Mouse (Mus musculus) gastrocnemius, adult 8-10 months (tissue): ENCODE measurements around the gene Taok2. TPM values are rescaled to one million over a fixed set of nuclear protein-coding genes. Genes with fewer than 3 reads are reported as not detected.
"Not testable (repeated sequence)": the region's sequence is repeated elsewhere in the genome, so short reads cannot be mapped to it uniquely, and the experiment has no call there.

Source experiments
- DNase-seq, 2 experiments: peaks; one replicate each; pipeline ENCODE4 v3.0.0; 2022; ENCODE audit warnings: low spot score in 2 of 2
- total RNA-seq, 4 experiments: library from RNA; stranded (reverse); gene quantifications; 2 replicates each; pipeline ENCODE4 v1.2.4; 2022

The Taok2 gene
- 10 to 100 TPM; 18.6 to 20.9 (median 20.0) TPM for total RNA-seq

DNA sequence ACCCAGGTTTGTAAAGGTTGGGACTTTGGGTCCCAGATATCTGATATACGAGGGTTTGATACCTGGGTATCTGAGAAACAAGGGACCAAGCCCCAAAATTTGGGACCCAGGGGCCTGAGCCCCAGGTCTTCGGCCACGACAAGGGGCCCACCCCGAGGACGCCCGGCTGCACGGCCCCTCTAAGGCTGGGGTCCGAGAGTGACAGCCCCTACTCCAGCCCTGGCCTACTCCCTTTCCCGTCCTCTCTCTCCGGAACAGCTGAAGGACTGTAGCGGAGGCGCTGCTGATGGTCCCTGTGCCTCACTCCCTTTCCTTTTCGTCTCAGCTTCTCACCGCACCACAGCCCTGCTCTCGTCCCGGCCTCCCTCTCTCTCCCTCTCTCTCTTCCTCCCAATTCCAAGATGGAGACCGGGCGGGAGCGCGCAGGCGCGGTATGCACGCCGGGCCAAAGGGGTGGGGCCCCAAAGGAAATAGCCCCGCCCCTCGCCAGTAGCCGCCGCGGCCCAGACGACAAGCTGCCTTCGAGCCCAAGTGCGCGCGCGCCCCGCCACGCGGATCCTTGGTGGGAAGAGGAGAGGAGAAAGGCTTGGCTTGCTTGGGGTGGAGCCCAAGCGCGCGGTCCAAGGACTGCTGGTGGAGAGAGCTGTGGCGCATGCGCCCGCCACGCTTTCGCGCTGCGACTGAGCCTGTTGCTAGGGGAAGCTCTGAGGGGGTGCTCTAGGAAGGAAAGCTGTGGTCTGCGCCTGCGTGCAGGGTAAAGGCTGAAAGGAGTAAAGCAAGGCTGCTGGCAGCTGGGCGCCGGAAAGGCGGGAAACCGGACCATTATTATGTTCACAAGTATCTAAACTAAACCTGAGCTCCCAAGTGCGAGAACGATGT lies at the start of gene Taok2:
Gene Taok2, minus strand, starts transcription at position 418 of the 879 bp plus-strand sequence.
- DNase-seq, result peak; percentile 94 to 97

DNA sequence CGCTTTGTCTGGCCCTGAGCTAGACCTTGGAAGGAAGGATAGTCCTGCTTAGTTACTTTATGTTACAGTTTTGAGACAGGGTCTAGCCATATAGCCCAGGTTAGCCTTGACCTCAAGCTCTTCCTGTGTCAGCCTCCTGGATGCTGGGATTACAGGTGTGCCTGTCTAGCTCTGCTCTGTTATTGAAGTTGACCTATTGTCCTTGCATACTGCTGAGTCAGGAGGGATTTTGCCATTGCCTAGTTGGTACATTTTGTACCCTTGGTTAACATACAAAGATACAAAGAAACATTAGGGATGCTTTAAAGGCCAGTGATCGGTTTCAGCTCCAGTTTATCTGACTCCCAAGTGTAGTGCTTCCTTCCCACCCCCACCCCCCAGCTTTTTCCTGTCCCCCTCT lies 48.1 kb upstream of the Taok2 start:
- no peak for DNase-seq

DNA sequence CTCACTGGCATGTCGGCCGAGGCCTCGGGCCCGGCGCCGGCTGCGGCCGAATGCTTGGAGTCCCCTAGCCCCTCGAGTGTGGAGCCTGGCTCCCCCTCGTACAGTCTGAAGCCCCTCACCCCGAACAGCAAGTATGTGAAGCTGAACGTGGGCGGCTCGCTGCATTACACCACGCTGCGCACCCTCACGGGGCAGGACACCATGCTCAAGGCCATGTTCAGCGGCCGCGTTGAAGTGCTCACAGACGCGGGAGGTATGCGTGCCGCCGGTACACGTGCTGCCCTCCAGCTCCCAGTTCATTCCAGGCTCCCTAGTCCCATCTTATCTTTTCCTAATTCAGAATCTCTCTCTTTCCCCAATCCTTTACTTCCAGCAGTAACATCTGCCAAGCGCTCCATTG lies 44.5 kb upstream of the Taok2 start:
- DNase-seq, result no peak

DNA sequence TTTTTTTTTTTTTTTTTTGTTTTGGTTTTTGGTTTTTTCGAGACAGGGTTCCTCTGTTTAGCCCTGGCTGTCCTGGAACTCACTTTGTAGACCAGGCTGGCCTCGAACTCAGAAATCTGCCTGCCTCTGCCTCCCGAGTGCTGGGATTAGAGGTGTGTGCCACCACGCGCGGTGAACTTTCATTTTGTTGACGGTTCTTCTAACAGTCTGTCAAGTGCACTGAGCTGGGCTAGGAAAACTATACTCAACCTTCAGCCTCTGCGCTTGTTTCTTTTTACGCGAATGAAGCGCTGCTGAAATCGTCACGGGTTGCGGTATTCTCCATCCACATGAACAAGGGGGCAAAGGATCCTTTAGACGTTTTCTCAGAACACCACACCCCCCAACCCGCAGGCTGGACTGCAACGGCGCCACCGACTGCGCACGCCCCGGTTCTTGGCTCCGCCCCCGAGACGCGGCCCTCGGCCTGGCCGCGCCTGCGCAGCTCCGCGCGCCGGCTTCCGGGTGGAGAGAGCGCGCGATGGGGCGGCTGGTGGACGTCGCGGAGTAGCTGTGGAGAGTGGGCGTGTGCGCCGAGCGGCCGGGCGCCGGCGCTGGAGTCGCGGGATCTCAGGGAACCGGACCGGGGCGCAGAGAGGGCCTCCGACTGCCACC lies 44.0 kb upstream of the Taok2 start, which contains the start of gene Kctd13:
Gene Kctd13, plus strand, starts transcription at position 496 of the 654 bp plus-strand sequence.
- peak; percentile 85 to 88 for DNase-seq

DNA sequence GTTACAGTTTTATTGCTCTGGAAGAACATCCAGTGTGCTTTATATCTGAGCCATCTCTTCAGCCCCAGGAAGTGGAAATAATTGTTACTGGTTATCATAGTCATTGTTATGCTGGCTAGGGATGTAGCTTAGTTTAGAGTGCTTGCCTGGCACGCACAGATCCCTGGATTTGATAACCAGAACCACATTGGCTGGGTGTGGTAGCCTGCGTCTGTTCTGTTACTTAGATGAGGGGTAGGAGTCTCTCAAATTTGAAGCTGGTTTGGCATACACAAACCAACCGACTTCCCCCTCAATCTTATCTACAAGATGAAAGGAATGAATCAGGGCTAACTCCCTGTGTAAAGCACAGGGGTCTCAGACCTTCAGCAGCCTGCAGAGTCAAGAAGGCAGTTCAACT lies 41.8 kb upstream of the Taok2 start:
- DNase-seq, result no peak

DNA sequence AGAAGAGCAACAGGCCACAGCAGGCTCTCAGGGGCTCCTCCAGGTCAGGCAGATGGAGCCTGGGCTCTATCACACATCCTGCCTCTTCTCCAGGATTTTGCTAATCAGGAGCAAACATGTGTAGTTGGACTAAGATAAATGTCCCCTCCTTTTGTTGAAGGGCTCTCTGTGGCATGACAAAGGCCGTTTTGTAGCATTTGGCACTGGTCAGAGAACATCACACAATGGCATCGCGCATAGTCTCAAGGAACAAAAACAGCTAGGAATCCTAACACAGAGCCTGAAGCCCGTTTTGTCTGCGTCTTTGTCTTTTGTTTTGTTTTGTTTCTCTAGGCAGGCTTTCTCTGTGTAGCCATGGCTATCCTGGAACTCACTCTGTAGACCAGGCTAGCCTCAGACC lies 39.5 kb upstream of the Taok2 start:
- DNase-seq, result no peak

DNA sequence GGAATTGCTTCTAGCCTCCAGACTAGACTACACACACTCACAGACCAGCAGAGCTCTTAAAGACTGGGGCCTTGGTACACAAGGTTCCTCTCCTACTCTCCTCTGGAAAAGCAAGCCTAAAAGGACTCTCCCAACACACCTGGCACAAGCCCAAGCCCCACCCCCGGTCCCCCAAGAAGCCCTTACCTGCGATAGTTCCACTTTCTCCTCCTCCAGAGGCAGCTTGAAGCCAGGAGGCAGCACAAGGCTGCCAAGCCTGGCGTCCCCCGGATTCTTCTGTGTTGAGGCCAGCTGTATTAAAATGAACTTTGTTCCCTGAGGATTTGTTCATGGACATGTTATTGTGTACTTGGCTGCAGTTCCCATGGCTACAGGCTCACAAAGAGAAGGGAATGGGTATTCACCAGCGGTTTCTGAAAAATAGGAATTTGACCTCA lies 38.1 kb upstream of the Taok2 start, which contains the start of gene Tmem219:
Gene Tmem219, minus strand, starts transcription at position 294 of the 437 bp plus-strand sequence.
- peak; percentile 57 to 64 for DNase-seq

DNA sequence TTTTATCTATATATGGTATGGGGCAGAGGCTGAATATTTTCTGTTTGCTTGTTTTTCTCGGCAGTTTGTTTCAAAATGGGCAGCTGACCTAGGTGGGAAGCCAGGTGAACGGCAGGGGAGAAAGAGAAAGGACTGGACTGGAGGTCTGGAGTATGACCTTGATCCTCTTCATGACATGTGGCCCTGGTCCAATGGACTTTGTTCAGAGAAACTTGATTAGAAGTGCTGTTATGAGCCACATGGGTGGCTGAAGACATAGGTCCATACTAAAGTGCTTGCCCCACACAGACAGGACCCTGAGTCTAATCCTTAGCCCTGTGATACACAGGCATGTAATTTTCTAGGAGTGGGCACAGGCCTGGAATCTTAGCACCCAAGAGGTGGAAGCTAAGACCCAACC lies 37.1 kb upstream of the Taok2 start:
- DNase-seq, result no peak

DNA sequence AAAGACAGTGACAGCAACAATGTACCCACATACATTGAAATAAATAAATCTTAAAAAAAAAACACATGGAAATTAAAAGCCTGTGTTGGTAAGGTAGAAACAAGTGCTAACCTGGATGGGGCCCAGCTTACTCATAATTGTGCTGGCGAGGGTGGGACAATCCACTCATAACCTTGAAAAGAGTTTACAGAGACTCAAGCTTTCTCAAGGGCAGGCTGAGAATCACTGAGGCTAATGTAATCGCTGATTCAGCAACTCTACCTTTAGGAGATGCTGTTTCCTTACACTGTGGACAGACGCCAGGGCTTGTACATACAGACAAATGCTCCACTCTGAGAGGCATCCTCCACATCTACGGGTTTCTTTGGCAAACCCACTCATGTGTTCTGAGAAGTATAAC lies 35.5 kb upstream of the Taok2 start:
- no peak for DNase-seq

DNA sequence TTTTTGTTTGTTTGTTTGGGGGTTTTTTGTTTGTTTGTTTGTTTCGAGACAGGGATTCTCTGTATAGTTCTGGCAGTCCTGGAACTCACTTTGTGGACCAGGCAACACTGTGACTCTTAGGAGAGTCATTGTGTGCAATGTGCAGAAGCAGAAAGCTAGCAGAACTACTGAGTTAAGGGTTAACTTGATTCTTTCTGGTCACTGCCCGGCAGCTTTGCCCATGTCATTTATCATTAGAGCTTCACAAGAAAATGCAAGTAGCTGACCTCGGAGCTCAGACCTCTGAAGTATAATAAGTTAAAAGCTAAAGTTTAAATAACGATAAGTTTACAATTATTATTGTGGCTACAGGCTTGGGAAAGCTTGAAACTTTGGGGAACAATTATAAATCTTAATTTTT lies 33.9 kb upstream of the Taok2 start:
- not testable (repeated sequence) for DNase-seq

DNA sequence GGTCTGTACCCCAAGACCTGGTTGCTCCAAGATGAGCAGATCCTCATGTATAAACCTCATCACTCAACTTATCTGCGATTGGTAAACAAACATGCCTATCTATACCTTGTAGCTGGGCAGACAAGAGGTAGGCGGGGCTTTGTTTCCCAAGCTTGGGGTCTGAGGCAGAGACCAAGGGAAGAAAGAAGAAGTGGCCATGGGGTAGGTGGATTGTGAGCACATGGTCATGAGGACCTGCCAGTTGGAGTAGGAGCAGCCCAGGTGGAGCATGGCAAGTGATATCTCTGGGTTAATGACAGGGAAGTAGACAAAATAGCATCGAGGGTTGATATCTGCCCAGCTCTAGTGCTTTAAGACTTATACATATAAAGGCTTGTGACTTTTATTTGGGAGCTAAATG lies 30.3 kb upstream of the Taok2 start:
- DNase-seq, result no peak

DNA sequence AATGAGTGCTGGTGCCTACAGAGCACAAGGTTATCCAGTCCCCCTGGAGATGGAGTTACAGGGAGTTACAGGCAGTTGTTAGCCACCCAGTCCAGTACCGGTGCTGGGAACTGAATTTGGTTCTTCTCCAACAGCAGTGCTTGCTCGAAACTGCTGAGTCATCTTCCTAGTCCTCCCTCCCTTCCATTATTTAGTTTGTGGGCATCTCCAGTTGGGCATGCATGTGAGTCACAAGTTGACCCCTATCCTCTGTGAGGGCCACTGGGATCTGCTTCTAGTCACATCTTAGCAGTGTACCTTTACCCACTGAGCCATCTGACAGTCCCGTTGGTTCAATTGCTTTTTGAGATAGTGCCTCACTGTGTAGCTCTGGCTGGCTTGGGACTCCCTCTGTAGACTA lies 21.1 kb upstream of the Taok2 start:
- no peak for DNase-seq

DNA sequence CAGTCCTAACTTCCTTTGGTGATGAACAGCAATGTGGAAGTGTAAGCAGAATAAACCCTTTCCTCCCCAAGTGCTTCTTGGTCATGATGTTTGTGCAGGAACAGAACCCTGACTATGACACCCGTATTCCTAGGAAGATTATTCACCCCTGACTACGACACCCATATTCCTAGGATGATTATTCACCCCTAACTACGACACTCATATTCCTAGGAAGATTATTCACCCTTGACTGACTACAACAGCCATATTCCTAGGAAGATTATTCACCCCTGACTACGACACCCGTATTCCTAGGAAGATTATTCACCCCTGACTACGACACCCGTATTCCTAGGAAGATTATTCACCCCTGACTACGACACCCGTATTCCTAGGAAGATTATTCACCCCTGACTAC lies 15.3 kb upstream of the Taok2 start:
- DNase-seq, result not testable (repeated sequence)

DNA sequence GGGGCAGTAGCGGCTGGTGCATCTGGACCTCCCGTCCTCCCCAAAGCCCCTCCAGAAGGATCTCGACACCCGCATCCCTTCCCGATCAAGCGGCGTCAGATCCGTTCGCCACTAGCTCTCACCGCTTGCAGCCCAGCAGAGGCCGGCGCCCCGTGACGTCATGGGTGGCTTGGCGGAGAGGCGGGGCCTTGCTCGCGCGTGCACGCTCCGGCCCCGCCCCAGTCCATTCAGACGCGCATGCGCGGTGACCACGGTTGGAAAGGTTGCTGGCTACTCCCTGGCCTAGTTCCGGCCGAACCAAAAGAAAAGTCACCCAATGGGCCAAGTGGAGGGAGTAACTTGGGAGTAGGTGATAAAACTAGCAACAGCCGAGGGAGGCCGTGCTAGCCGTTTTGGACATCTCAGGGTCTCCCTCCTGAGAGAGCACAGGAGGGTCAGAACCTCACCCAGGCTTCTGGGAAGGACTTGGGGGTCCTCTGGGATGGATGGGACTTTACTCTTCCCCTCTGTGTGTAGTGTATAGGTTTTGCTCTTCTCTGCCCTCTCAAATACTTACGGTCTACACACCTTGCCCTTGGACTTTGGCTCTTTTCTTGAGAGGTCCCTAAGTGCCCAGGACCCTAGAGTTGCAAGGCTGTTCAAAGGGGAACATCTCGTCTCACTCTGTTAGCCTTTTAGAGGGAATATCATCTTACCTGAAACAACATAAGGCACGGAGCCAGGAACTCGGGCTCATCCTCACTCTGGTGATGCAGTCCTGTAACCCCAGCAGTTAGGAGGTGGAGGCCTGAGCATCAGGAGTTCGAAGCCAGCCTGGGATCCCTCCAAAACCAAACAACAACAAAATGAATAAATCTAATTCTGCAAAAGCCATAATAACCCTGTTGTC lies 13.8 kb upstream of the Taok2 start:
- DNase-seq, result peak; percentile 91 to 93

DNA sequence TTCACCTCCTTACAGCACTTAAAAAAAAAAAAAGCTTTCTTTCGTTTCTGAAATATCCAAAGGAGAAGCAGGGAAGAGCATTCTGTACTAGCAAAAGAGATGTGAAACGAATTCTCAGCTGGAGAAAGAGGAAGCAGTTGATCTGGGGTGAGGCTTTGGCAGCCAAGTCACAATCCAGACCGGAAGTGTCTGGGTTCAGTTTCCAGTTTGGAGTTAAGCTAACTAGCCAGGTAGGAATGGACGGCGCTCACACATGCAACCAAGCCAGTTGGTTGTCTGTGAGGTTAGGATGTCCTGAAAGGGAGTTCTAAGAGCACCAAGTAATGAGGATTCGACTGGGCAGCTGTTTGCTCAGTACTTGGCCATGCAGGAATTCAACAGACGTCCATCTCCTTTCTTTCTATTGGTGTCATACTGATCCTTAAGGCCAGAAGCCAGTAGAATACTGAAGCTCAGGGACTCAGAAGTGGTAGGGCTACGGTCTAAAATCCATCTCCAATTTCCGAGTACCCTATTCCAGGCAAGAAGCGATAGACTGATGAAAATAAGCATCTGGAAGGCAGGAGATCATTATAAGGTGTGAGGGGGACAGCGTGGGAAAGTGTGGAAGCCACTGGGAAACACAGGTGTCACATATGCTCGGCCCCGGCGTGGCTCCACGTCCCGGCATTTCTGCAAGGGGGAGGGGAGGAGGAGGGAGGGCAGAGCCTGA lies 13.0 kb upstream of the Taok2 start:
- DNase-seq, result no peak

DNA sequence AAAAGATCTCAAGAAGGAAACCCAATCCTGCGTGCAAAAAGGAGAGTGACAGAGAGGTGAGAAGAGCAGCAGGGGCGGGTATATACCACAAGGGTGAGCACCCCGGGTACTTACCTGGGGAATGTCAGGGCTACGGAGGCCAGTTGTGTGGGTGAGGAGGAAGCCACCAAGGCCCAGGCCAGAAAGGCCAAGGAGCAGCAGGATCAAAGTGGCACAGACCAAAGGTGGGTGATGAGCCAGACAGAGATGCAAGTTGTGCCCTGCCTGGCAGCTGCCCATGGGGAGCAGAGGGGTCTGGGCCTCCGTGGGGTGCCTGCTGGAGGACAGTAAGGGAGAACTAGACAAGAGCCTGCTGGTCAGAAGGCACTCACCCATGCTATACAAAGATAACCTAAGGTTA lies 12.4 kb upstream of the Taok2 start:
- DNase-seq, result no peak

DNA sequence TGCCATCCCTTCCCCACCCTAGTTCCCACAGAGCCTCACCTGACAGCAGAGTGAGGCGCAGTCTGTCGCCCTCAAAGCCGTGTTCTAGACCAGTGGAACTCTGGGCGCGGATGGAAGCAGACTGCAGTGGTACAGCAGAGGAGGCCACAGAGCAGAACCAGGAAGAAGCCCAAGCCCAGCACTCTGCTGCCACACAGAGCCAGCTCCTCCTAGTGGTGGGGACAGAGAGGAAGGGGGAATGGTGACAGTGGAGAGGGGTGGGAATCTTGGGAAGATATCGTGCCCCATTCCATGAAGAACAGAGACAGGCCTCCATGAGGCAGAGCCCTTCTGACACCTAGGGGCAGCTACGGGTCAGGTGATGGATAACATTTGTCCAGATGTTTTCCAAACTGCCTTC lies 4.3 kb upstream of the Taok2 start:
- no peak for DNase-seq

DNA sequence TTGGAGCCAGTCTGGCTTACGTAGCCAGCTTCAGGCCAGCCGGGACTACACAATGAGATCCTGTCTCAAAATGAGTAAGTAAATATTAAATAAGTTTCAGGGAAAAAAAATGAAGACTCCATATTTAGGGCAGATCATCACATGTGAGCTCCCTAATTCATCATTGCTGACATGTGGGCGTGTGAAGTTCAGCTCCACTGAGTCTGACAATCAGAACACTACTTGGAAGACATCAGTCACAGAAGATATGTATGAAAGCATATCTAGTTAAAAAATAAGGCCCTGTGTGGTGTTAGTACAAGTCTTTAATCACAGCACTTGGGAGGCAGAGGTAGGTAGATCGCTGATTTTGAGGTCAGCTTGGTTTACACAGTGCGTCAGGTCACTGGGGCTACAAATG lies 2.8 kb upstream of the Taok2 start:
- no peak for DNase-seq

DNA sequence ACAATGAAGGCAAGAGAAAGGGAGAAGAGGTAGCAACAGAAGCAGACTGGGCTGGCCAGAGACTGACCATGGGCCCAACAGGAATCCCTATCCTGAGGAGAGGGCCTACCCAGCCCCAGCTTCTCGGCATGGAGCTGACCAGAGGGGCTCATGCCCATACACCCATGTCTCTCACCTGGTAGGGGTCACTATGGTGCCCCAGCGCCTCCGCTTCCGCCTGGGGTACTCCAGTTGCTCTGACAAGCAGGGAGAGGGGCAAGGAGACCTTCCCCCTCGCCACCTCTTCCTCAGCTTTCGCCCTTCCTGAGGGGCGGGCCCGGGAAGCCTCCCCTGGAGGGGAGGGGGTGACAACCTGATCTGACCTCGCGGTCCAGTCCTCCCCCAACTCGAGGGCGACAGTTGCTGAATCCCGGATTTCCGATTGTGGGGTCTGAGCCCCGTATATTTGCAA lies 747 bp downstream of the Taok2 start:
- DNase-seq, result no peak

DNA sequence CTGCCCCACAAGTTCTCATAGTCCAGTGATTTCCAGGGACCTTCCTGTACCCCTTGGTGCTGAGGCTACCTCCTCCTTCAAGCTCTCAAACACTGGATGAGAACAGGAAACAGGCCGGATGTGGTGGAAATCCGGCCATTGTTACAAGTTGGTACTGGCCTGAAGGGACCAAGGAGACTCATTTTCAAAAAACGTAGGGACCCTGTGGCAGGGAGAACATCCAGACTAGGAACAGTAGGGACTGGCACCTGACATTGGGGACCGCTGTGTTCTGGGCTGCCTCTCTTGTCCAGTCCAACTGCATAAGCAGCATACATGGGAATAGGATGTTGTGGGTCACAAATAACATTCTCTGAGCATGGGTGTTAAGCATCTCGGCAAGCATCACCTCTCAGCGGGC lies 3.5 kb downstream of the Taok2 start:
- no peak for DNase-seq

DNA sequence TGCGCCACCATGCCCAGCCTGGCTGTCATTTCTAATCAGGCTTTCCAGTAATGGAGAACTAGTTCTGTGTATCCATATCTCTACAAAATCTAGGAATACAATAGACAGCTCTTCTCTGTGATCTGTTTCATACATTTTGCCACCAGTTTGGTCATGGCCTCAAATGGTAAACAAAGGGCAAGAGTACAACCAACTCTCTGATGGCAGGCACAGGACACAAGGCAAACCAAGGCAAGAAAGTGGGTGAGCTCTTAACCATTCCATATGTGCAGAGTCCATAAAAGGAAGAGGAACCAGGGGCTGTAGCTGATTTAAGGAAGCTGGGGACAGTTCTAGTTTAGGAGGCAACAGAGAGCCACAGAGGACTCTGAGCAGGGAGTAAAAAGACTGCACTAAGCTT lies 7.3 kb downstream of the Taok2 start:
- no peak for DNase-seq
